Mouse (Mus musculus): ENCODE measurements at regions not wholly inside any gene's neighbourhood (a gene's known extent, or its start where the extent isn't known, plus 50 kb on each side); places are given as distances from the start of the nearest gene placed in this dataset.

- Histone ChIP-seq H3K4me2 (peak overlapping the region; percentile 33), H3K27me3 (no peaks in the 10 kb centered on the region), H3K27ac (peak overlapping the region; percentile 74), H3K4me1 (peaks cover 16% of the 10 kb centered on the region), H3K4me3 (no peak overlapping the region), H3K9ac (no peak overlapping the region), H3K9me3 (no peaks in the 10 kb centered on the region), H3K36me3 (no peaks in the 10 kb centered on the region)
- no peak for ATAC-seq (ENCODE audit: insufficient number of reproducible peaks, low FRiP score, low TSS enrichment, low read depth)
- WGBS, result 5% methylated on average over 15 of the region's 15 CpGs
Measured at GRCm38 (mm10) chr2:30743976-30744620, 59.4 kb downstream of the 1700001O22Rik start.

- ATAC-seq (ENCODE audit: insufficient number of reproducible peaks, low FRiP score, low TSS enrichment, low read depth), result 0 out of 2 replicates have a peak, but pooled peaks have one; percentile 30
- peaks cover 16% of the 10 kb centered on the region for H3K4me1 ChIP-seq
- no peaks in the 10 kb centered on the region for H3K27me3 ChIP-seq
- peak overlapping the region; percentile 33; the same call in 1 of the 2 replicates for H3K4me2 ChIP-seq
- H3K36me3 ChIP-seq, result no peaks in the 10 kb centered on the region
- no peaks in the 10 kb centered on the region for H3K9me3 ChIP-seq
- H3K9ac ChIP-seq, result no peak overlapping the region
- H3K4me3 ChIP-seq, result no peak overlapping the region
- H3K27ac ChIP-seq, result peak overlapping the region; percentile 74
- WGBS, result 37% methylated on average over 4 of the region's 4 CpGs
Measured at GRCm38 (mm10) chr2:30743265-30743846, 60.1 kb downstream of the 1700001O22Rik start.

- WGBS, result 71% methylated on average over 2 of the region's 2 CpGs
- Histone ChIP-seq H3K27me3 (no peaks in the 10 kb centered on the region), H3K4me1 (peaks cover 16% of the 10 kb centered on the region), H3K9me3 (no peaks in the 10 kb centered on the region), H3K4me2 (no peak overlapping the region), H3K4me3 (no peak overlapping the region), H3K9ac (no peak overlapping the region), H3K27ac (no peak overlapping the region), H3K36me3 (no peaks in the 10 kb centered on the region)
- ATAC-seq (ENCODE audit: insufficient number of reproducible peaks, low FRiP score, low TSS enrichment, low read depth), result no peak
Measured at GRCm38 (mm10) chr2:30741450-30741849, 62.0 kb downstream of the 1700001O22Rik start.

GRCm38 (mm10) chr2:30737759-30738158 is 65.7 kb downstream of the 1700001O22Rik start:
- no peak overlapping the region for H3K9ac ChIP-seq
- 75% methylated on average over 5 of the region's 5 CpGs for WGBS
- H3K27ac ChIP-seq, result no peak overlapping the region
- H3K36me3 ChIP-seq, result no peaks in the 10 kb centered on the region
- no peak for ATAC-seq (ENCODE audit: insufficient number of reproducible peaks, low FRiP score, low TSS enrichment, low read depth)
- no peak overlapping the region for H3K4me2 ChIP-seq
- no peaks in the 10 kb centered on the region for H3K9me3 ChIP-seq
- no peaks in the 10 kb centered on the region for H3K27me3 ChIP-seq
- H3K4me1 ChIP-seq, result no peaks in the 10 kb centered on the region
- no peak overlapping the region for H3K4me3 ChIP-seq

GRCm38 (mm10) chr2:30736705-30737104 is 66.8 kb downstream of the 1700001O22Rik start:
- no peak overlapping the region for H3K4me3 ChIP-seq
- no peak overlapping the region for H3K4me2 ChIP-seq
- no peaks in the 10 kb centered on the region for H3K27me3 ChIP-seq
- H3K4me1 ChIP-seq, result no peaks in the 10 kb centered on the region
- H3K36me3 ChIP-seq, result no peaks in the 10 kb centered on the region
- H3K9me3 ChIP-seq, result no peaks in the 10 kb centered on the region
- H3K9ac ChIP-seq, result no peak overlapping the region
- H3K27ac ChIP-seq, result no peak overlapping the region
- 63% methylated on average over 6 of the region's 6 CpGs for WGBS
- no peak for ATAC-seq (ENCODE audit: insufficient number of reproducible peaks, low FRiP score, low TSS enrichment, low read depth)

- Histone ChIP-seq H3K4me2 (no peak overlapping the region), H3K4me3 (no peak overlapping the region), H3K36me3 (no peaks in the 10 kb centered on the region), H3K9me3 (no peaks in the 10 kb centered on the region), H3K27me3 (no peaks in the 10 kb centered on the region), H3K9ac (no peak overlapping the region), H3K4me1 (no peaks in the 10 kb centered on the region), H3K27ac (no peak overlapping the region)
- WGBS, result 64% methylated on average over 2 of the region's 2 CpGs
- ATAC-seq (ENCODE audit: insufficient number of reproducible peaks, low FRiP score, low TSS enrichment, low read depth), result no peak
Measured at GRCm38 (mm10) chr2:30736236-30736635, 67.2 kb downstream of the 1700001O22Rik start.

GRCm38 (mm10) chr2:30733853-30734252 is 69.6 kb downstream of the 1700001O22Rik start:
- no peaks in the 10 kb centered on the region for H3K36me3 ChIP-seq
- no peak overlapping the region for H3K4me3 ChIP-seq
- H3K4me2 ChIP-seq, result no peak overlapping the region
- H3K9me3 ChIP-seq, result no peaks in the 10 kb centered on the region
- H3K9ac ChIP-seq, result no peak overlapping the region
- no peak overlapping the region for H3K27ac ChIP-seq
- no peaks in the 10 kb centered on the region for H3K4me1 ChIP-seq
- H3K27me3 ChIP-seq, result no peaks in the 10 kb centered on the region
- no peak for ATAC-seq (ENCODE audit: insufficient number of reproducible peaks, low FRiP score, low TSS enrichment, low read depth)
- WGBS, result 22% methylated on average over 6 of the region's 6 CpGs

- 95% methylated on average over 5 of the region's 5 CpGs for WGBS
- H3K4me3 ChIP-seq, result no peak overlapping the region
- no peaks in the 10 kb centered on the region for H3K4me1 ChIP-seq
- H3K36me3 ChIP-seq, result no peaks in the 10 kb centered on the region
- ATAC-seq (ENCODE audit: insufficient number of reproducible peaks, low FRiP score, low TSS enrichment, low read depth), result no peak
- H3K27ac ChIP-seq, result no peak overlapping the region
- H3K9ac ChIP-seq, result no peak overlapping the region
- no peaks in the 10 kb centered on the region for H3K27me3 ChIP-seq
- H3K9me3 ChIP-seq, result no peaks in the 10 kb centered on the region
- no peak overlapping the region for H3K4me2 ChIP-seq
Measured at GRCm38 (mm10) chr2:30731832-30732231, 71.6 kb downstream of the 1700001O22Rik start.

- Histone ChIP-seq H3K4me3 (no peak overlapping the region), H3K9me3 (no peaks in the 10 kb centered on the region), H3K4me1 (peaks cover 28% of the 10 kb centered on the region), H3K27ac (no peak overlapping the region), H3K27me3 (no peaks in the 10 kb centered on the region), H3K9ac (no peak overlapping the region), H3K4me2 (no peak overlapping the region), H3K36me3 (no peaks in the 10 kb centered on the region)
- 82% methylated on average over 6 of the region's 6 CpGs for WGBS
- no peak for ATAC-seq (ENCODE audit: insufficient number of reproducible peaks, low FRiP score, low TSS enrichment, low read depth)
Measured at GRCm38 (mm10) chr2:30727948-30728347, 75.5 kb downstream of the 1700001O22Rik start.

GRCm38 (mm10) chr2:30725601-30726489 is 77.6 kb downstream of the 1700001O22Rik start:
- Histone ChIP-seq H3K27me3 (no peaks in the 10 kb centered on the region), H3K27ac (peak overlapping the region; percentile 18; the same call in 1 of the 2 replicates), H3K4me3 (peak overlapping the region; percentile 15), H3K4me1 (peaks cover 49% of the 10 kb centered on the region), H3K4me2 (peak overlapping the region; percentile 44), H3K9me3 (no peaks in the 10 kb centered on the region), H3K36me3 (no peaks in the 10 kb centered on the region), H3K9ac (no peak overlapping the region; the same call in 1 of the 2 replicates)
- no peak for ATAC-seq (ENCODE audit: insufficient number of reproducible peaks, low FRiP score, low TSS enrichment, low read depth)
- WGBS, result 20% methylated on average over 38 of the region's 38 CpGs

- Histone ChIP-seq H3K4me1 (peaks cover 56% of the 10 kb centered on the region), H3K27ac (peak overlapping the region; percentile 18; the same call in 1 of the 2 replicates), H3K27me3 (no peaks in the 10 kb centered on the region), H3K4me3 (peak overlapping the region; percentile 15; the same call in 1 of the 2 replicates), H3K4me2 (peak overlapping the region; percentile 44), H3K9ac (no peak overlapping the region), H3K9me3 (no peaks in the 10 kb centered on the region), H3K36me3 (no peaks in the 10 kb centered on the region)
- 56% methylated on average over 10 of the region's 10 CpGs for WGBS
- ATAC-seq (ENCODE audit: insufficient number of reproducible peaks, low FRiP score, low TSS enrichment, low read depth), result no peak
Measured at GRCm38 (mm10) chr2:30725186-30725585, 78.3 kb downstream of the 1700001O22Rik start.

GRCm38 (mm10) chr2:30724521-30724920 is 78.9 kb downstream of the 1700001O22Rik start:
- ATAC-seq (ENCODE audit: insufficient number of reproducible peaks, low FRiP score, low TSS enrichment, low read depth), result no peak
- Histone ChIP-seq H3K9ac (no peak overlapping the region), H3K36me3 (no peaks in the 10 kb centered on the region), H3K9me3 (no peaks in the 10 kb centered on the region), H3K4me1 (peaks cover 63% of the 10 kb centered on the region), H3K4me2 (no peak overlapping the region), H3K27ac (no peak overlapping the region), H3K4me3 (no peak overlapping the region), H3K27me3 (no peaks in the 10 kb centered on the region)
